Mouse (Mus musculus) kidney, embryonic 14.5 days (tissue): Measurements from ENCODE around the gene Chrne. TPM values are rescaled to one million over a fixed set of nuclear protein-coding genes. Genes with fewer than 3 reads are reported as not detected.
A peak's percentile ranks its signal among the peaks of the same experiment; 100 is the strongest.

Experiments
- ATAC-seq: fragments of 200-750 bp; cut with Nextera tagmentation; 2 replicates; pipeline ENCODE4 v1.8.0; 2017; ENCODE audit warnings: moderate number of reproducible peaks, mild to moderate bottlenecking, moderate TSS enrichment, moderate library complexity; ENCODE audit not compliant: low FRiP score, low TSS enrichment
- H3K27ac ChIP-seq: fragments of 300-500 bp; sonication (generic); 2 replicates; pipeline ENCODE4 v1.5.1; 2014; ENCODE audit warnings: low read depth, mild to moderate bottlenecking, low read length, moderate library complexity, mixed read lengths
- H3K27me3 ChIP-seq: fragments of 300-500 bp; sonication (generic); 2 replicates; pipeline ENCODE4 v1.6.1; 2014; ENCODE audit warnings: mild to moderate bottlenecking, low read length; ENCODE audit not compliant: control insufficient read depth, insufficient read depth
- H3K36me3 ChIP-seq: fragments of 300-500 bp; sonication (generic); 2 replicates; pipeline ENCODE4 v1.6.1; 2014; ENCODE audit warnings: low read length, mixed read lengths; ENCODE audit not compliant: control insufficient read depth, insufficient read depth
- H3K4me1 ChIP-seq: fragments of 300-500 bp; sonication (generic); 2 replicates; pipeline ENCODE4 v1.6.1; 2014; ENCODE audit warnings: low read length, mixed read lengths; ENCODE audit not compliant: control insufficient read depth, insufficient read depth
- H3K4me2 ChIP-seq: fragments of 300-500 bp; sonication (generic); replicated peaks from 2 replicates; pipeline ENCODE4 v1.6.1; 2014; ENCODE audit warnings: low read depth, mild to moderate bottlenecking, low read length
- H3K4me3 ChIP-seq: fragments of 300-500 bp; sonication (generic); 2 replicates; pipeline ENCODE4 v1.5.1; 2014; ENCODE audit warnings: mild to moderate bottlenecking, low read length
- H3K9ac ChIP-seq: fragments of 300-500 bp; sonication (generic); 2 replicates; pipeline ENCODE4 v1.6.1; 2014; ENCODE audit warnings: low read depth, mild to moderate bottlenecking, low read length, moderate library complexity
- H3K9me3 ChIP-seq: fragments of 300-500 bp; sonication (generic); 2 replicates; pipeline ENCODE4 v1.6.1; 2016; ENCODE audit warnings: low read length; ENCODE audit not compliant: control insufficient read depth
- WGBS: fragments of 180-500 bp; shearing (Covaris S2); extraction: QIAGEN DNeasy Blood & Tissue Kit; methylation state at CpG from one replicate; pipeline ENCODE4 v1.1.7; 2014; 5-methylcytosine and 5-hydroxymethylcytosine counted together
- polyA plus RNA-seq: library from polyadenylated mRNA; unstranded; fragments of >200 nt; fragmentation: Nextera tagmentation; extraction: Ambion mirVana; gene quantifications from 2 replicates; pipeline ENCODE4 v1.2.1, GENCODE M21; 2014

Chrne gene
- not detected in 2 replicates for polyA plus RNA-seq

- WGBS = 40% methylated on average over 1 of the region's 1 CpGs
- H3K4me1 ChIP-seq = peaks cover 8% of the 10 kb centered on the region; the same call in 1 of the 2 replicates
- no peak for ATAC-seq
- H3K9ac ChIP-seq = 0 out of 2 replicates have a peak within 1 kb of the TSS, but pooled peaks have one; percentile 28
- no peak within 1 kb of the TSS for H3K4me3 ChIP-seq
- no peaks in the 10 kb centered on the region for H3K9me3 ChIP-seq
- no peak within 1 kb of the TSS for H3K4me2 ChIP-seq
- H3K36me3 ChIP-seq = no peaks in the 10 kb centered on the region
- H3K27me3 ChIP-seq = 0 out of 2 replicates have a peak, but pooled peaks cover 4% of the 10 kb centered on the region
- H3K27ac ChIP-seq = no peak within 1 kb of the TSS
Observed at GRCm38 (mm10) chr11:70619101-70619500, at the start of gene Chrne. TSS of gene Chrne (minus strand) at chr11:70619216.

GRCm38 (mm10) chr11:70668335-70668770 lies 49.3 kb upstream of the Chrne start:
- Histone ChIP-seq H3K27me3 (no peaks in the 10 kb centered on the region), H3K4me1 (peaks cover 15% of the 10 kb centered on the region), H3K27ac (peak overlapping the region; percentile 89), H3K4me3 (peak overlapping the region; percentile 57), H3K9me3 (no peaks in the 10 kb centered on the region), H3K4me2 (peak overlapping the region; percentile 81), H3K36me3 (peaks cover 49% of the 10 kb centered on the region), H3K9ac (peak overlapping the region; percentile 64)
- peak; percentile 51; the same call in 1 of the 2 replicates for ATAC-seq
- under 1% methylated on average over 15 of the region's 15 CpGs for WGBS

- Histone ChIP-seq H3K9me3 (no peaks in the 10 kb centered on the region), H3K27ac (peak overlapping the region; percentile 89), H3K4me2 (peak overlapping the region; percentile 81), H3K27me3 (no peaks in the 10 kb centered on the region), H3K4me3 (peak overlapping the region; percentile 57), H3K36me3 (peaks cover 58% of the 10 kb centered on the region), H3K4me1 (peaks cover 15% of the 10 kb centered on the region), H3K9ac (peak overlapping the region; percentile 64)
- WGBS = 63% methylated on average over 14 of the region's 14 CpGs
- no peak for ATAC-seq
Observed at GRCm38 (mm10) chr11:70667271-70668150, 48.5 kb upstream of the Chrne start.

- Histone ChIP-seq H3K4me3 (no peak overlapping the region), H3K4me1 (peaks cover 15% of the 10 kb centered on the region), H3K9ac (no peak overlapping the region), H3K4me2 (no peak overlapping the region), H3K36me3 (peaks cover 59% of the 10 kb centered on the region), H3K27me3 (no peaks in the 10 kb centered on the region), H3K9me3 (no peaks in the 10 kb centered on the region), H3K27ac (no peak overlapping the region)
- WGBS = 98% methylated on average over 8 of the region's 8 CpGs
- ATAC-seq = no peak
Observed at GRCm38 (mm10) chr11:70666687-70667086, 47.7 kb upstream of the Chrne start.

GRCm38 (mm10) chr11:70664741-70665140 lies 45.7 kb upstream of the Chrne start:
- Histone ChIP-seq H3K4me3 (no peak overlapping the region), H3K9me3 (no peaks in the 10 kb centered on the region), H3K36me3 (peaks cover 56% of the 10 kb centered on the region), H3K4me2 (no peak overlapping the region), H3K4me1 (peaks cover 5% of the 10 kb centered on the region; the same call in 1 of the 2 replicates), H3K27me3 (no peaks in the 10 kb centered on the region), H3K9ac (no peak overlapping the region), H3K27ac (no peak overlapping the region)
- no peak for ATAC-seq
- 87% methylated on average over 9 of the region's 9 CpGs for WGBS

- Histone ChIP-seq H3K4me1 (peaks cover 5% of the 10 kb centered on the region; the same call in 1 of the 2 replicates), H3K27me3 (no peaks in the 10 kb centered on the region), H3K4me3 (no peak overlapping the region), H3K9ac (no peak overlapping the region), H3K4me2 (no peak overlapping the region), H3K9me3 (no peaks in the 10 kb centered on the region), H3K36me3 (peaks cover 56% of the 10 kb centered on the region), H3K27ac (no peak overlapping the region)
- no peak for ATAC-seq
- WGBS = 87% methylated on average over 6 of the region's 6 CpGs
Observed at GRCm38 (mm10) chr11:70663957-70664356, 44.9 kb upstream of the Chrne start.

- Histone ChIP-seq H3K36me3 (peaks cover 56% of the 10 kb centered on the region), H3K4me3 (no peak overlapping the region), H3K27ac (no peak overlapping the region), H3K4me1 (peaks cover 8% of the 10 kb centered on the region), H3K9ac (no peak overlapping the region), H3K9me3 (no peaks in the 10 kb centered on the region), H3K4me2 (no peak overlapping the region), H3K27me3 (no peaks in the 10 kb centered on the region)
- 93% methylated on average over 8 of the region's 8 CpGs for WGBS
- ATAC-seq = no peak
Observed at GRCm38 (mm10) chr11:70663101-70663500, 44.1 kb upstream of the Chrne start.

- H3K4me2 ChIP-seq = no peak overlapping the region
- no peak overlapping the region for H3K4me3 ChIP-seq
- no peak for ATAC-seq
- no peaks in the 10 kb centered on the region for H3K9me3 ChIP-seq
- 84% methylated on average over 8 of the region's 8 CpGs for WGBS
- no peak overlapping the region for H3K9ac ChIP-seq
- no peaks in the 10 kb centered on the region for H3K27me3 ChIP-seq
- H3K27ac ChIP-seq = no peak overlapping the region
- H3K36me3 ChIP-seq = peaks cover 44% of the 10 kb centered on the region
- peaks cover 23% of the 10 kb centered on the region for H3K4me1 ChIP-seq
Observed at GRCm38 (mm10) chr11:70660571-70660970, 41.6 kb upstream of the Chrne start.

- Histone ChIP-seq H3K9me3 (no peaks in the 10 kb centered on the region), H3K4me3 (no peak overlapping the region), H3K9ac (no peak overlapping the region), H3K27me3 (no peaks in the 10 kb centered on the region), H3K36me3 (peaks cover 28% of the 10 kb centered on the region), H3K27ac (no peak overlapping the region), H3K4me2 (no peak overlapping the region), H3K4me1 (peaks cover 23% of the 10 kb centered on the region)
- no peak for ATAC-seq
- 79% methylated on average over 8 of the region's 8 CpGs for WGBS
Observed at GRCm38 (mm10) chr11:70658942-70659341, 39.9 kb upstream of the Chrne start.
